Mouse (Mus musculus) adrenal gland (tissue): Measurements from ENCODE around the gene Prr36.

Experiments used
- intact Hi-C: fragments of 180-260 bp; cut with DNase I; formaldehyde crosslinking; loops from one replicate; pipeline ENCODE4 v1.15.1; 2025

Gene Prr36

DNA sequence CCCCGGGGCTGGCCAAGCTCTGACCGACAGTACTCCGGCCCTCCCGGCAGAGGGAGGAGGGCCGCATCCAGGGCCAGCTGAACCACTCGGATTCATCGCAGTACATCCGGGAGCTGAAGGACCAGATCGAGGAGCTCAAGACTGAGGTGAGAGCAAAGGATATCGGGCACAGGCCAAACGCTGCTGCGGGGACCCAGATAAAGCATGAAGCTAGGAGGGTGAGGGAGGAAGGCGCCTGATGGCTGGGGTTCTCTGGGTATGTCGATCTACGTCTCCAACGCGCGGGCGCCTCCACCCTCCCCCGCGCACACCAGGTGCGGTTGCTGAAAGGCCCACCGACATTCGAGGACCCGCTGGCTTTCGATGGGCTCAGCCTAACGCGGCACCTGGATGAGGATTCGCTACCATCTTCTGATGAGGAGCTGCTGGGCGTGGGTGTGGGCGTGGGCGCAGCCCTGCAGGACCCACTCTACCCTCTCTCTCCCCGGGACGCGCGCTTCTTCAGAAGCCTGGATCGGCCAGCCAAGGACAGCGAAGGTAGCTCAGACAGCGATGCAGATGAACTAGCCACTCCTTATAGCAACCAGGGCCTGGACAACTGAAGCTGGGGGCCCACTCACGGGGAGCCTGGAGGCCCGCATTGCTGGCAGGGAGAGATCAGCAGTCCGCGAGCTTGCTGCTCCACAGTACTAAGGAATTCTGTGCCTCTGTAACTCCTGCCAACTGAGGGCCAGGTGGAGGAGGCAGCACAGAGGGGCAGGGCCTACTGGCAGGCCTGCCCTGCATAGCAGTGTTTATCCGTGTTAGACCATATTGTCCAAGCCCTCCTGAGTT lies 10.9 kb downstream of the Prr36 start:
- intact Hi-C loops, result no loop called here

DNA sequence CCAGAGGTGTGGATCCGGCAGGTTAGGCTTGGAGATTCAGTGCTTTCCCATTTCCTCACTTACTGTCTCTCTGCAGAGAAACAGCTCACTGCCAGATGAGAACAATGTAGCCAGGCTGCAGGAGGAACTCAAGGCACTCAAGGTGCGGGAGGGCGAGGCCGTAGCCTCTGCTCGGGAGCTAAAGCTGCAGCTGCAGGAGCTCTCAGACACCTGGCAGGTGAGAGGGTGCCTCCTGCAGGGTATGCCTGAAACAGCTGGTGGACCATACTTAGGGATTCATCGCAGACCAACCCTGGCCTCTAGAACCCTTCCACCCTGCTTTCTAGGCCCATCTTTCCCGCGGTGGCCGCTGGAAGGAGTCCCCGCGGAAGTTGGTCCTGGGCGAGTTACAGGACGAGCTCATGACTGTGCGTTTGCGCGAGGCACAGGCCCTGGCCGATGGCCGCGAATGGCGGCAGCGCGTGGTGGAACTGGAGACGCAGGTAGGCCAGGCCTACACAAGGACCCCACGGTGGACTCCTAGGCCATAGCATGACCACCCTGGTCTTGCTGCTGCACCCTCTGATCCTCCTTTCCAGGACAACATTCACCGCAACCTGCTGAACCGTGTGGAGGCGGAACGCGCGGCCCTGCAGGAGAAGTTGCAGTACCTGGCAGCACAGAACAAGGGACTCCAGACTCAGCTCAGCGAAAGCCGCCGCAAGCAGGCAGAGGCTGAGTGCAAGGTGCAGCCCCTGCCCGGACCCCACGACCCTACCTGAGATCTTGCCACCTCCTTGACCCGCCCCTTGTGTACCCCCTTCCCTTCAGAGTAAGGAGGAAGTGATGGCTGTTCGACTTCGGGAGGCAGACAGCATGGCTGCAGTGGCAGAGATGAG lies 11.8 kb downstream of the Prr36 start:
- intact Hi-C loops, result no loop called here

DNA sequence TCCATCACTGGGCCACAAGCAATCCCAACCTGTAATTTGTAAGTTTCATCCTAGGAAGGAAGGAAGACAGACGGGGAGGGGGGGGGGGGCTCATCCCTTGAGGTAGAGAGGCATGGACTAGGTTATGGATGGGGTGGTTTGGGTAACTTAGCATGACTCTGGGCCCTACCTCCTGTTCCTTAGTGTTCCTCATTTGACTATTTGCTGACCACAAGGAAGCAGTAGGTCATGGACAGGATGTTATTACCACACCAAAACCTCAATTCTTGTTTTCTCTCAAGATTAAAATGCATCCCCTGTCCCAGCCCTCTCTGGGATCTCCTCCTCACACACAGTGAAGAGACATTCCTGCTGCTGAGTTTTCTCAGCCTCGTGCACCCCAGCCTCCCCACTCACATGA lies 15.9 kb downstream of the Prr36 start:
- intact Hi-C loops, result no loop called here

DNA sequence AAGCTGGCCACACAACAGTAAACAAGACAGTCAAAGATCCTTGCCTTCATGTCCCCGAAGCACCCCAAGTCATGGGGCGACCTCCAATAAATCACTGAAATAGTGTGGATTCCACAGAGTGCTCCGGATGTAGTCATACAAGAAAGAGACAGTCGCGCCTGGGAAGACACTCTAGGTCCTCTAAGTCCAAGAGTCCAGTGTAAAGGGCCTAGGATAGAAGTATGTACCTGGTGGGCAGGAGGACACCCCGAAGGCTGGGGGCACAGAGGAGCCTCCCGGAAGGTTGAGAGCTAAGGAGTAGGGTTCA lies 23.7 kb downstream of the Prr36 start:
- intact Hi-C loops, result loop anchor here (2.0 to 5.0 kb wide), 2 partner anchors 53 to 64 kb away; partner anchors contain the start of gene Ctxn1

DNA sequence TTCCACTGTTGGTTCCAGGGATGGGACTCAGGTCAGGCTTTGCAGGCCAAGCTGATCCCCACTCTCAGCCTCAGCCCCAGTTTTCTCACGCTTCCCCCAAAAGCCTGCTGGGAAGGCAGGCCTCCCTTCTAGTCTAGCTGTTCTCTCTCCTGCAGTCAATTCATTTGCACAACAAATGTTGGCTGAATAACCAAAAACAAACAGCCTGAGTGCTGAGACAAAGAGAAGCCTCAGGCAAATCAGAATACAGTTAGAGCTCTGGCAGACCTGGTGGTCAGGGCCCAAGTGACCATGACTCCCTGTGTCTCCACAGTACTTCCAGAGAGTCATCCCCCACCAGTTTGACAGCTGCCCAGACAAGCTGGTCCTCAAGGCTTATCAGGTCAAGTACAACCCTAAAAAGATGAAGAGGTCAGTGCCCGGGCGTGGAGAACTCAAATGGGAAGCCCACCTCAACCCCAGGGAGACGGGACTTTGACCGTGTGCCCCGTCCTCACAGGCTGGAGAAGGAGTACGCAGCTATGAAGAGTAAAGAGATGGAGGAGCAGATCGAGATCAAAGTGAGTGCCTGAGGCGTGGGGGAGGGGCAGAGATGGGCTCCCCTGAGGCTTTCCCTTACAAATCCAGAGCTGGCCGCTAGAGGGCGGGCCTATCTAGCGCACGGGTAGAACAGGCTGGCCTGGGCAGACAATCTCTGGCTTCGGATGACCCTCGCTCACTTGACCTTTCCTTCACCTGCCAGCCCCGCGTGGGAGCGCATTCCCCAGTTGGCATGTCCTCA lies 24.3 kb downstream of the Prr36 start:
- intact Hi-C loops, result loop anchor here (2.0 to 5.0 kb wide), 2 partner anchors 52 to 64 kb away; partner anchors contain the start of gene Ctxn1

DNA sequence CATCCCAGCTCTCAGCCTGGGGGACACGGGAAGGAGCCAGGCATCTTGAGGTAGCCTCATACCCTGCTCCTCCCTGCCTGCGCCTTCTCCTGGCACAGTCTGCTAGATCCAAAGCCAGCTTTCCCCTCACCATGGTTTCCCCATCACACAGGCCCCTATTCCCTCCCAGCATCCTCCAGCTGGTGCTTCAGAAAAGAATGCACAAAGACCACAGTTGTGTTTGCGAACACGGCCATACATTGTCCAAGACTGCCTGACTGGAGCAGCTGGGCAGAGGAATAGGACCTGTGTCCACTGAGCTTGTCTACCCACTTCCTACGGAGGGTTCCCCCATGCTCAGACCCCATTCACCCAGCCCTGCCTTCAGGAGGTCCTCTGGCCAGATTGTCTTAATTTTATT lies 25.0 kb downstream of the Prr36 start:
- intact Hi-C loops, result loop anchor here (2.0 to 5.0 kb wide), 2 partner anchors 52 to 65 kb away; partner anchors contain the start of gene Ctxn1

DNA sequence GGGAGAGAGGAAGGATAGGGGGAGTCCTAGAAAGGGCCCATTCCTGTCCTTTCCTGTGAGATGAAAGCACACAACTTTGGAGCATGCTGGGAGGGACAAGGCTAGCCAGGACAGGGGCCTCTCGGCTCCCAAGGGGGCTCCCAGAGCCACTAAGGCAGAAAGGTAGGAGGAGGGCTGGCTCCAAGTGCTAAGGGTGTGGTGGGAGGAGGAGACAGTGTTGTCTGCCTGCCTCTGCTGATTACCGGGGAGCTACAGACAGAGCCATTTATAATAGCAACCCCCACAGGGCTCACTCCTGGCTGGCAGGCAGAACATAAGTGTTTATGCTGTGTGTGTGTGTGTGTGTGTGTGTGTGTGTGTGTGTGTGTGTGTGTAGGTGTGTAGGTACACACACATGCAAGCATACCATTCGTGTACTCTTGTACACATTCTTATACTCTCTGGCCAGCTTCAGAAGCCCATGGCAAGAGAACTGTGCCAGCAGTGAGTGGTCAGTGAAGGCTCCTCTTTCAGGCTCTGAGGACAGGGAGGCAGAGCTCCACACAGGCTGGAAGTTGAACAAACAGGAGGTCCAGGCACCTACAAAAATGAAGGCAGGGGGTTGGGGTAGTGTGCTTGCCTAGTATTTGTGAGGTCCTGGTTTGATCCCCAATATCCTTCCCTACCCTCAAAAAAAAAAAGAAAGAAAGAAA lies 28.1 kb downstream of the Prr36 start:
- intact Hi-C loops, result no loop called here

DNA sequence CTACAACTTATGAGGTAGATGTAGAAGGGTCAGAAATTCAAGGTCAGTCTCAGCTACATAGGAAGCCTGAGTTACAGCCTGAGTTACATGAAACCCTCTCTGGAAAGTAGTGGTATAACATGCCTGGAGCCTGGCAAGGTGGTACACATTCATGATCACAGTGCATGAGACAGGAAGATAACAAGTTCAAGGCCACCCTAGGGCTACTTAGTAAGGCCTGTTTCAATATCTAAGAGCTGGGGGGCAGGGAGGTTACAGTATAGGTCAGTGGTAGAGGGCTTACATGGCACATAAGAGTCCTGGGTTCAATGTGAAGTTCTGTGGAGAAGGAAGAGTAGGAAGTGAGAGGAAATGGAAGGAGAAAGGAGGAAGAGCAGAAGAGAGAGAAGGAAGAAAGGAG lies 28.7 kb downstream of the Prr36 start:
- intact Hi-C loops, result no loop called here

DNA sequence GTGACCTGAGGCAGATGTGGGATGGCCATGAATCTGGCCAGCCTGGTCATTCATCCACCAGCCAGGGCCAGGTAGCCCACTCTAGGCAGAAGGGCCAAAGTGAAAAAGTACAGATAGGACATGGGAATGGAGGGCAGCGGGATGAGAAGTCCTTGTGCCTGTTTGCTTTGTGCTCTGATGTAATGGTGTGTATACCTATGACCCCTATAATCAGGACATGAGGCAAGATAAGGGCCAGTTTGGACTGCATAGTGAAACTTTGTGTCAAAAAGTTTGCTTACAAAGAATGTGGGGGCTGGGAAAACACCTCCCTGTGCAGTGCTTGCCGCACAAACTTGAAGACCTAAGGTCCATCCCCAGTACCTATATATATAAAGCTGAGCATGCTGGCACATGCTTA lies 31.1 kb downstream of the Prr36 start:
- intact Hi-C loops, result no loop called here

DNA sequence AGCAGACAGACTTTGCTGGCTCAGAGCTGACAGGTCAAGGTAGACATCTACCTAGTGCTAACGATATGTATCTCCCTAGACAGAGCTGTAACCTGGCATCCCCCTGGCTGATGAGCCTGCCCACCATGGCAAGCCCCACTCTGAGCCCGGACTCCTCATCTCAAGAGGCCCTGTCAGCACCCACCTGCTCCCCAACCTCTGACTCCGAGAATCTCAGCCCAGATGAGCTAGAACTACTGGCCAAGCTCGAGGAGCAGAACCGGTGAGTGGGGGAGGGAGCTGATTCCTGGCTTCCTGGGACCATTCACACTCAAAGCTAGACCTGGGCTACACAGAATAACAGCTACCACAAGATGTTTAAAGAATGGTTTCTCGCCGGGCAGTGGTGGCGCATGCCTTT lies 33.9 kb downstream of the Prr36 start:
- intact Hi-C loops, result no loop called here

DNA sequence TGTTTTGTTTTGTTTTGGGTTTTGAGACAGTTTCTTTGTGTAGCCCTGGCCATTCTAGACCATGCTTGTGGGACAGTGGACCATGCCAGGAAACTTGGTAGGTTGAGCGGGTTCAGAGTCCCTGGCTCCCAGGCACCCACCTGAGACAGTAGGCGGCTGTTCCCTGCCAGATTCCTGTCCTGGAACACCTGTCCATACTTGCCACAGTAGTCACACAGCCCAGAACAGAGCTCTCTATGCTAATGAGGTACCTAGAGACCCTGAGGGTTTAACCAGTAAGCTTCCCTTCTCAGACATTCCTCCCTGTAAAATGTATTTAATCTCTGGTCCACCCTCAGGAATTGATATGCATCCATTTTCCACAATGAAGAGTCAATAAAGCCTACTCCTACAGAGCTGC lies 43.2 kb downstream of the Prr36 start:
- intact Hi-C loops, result no loop called here

DNA sequence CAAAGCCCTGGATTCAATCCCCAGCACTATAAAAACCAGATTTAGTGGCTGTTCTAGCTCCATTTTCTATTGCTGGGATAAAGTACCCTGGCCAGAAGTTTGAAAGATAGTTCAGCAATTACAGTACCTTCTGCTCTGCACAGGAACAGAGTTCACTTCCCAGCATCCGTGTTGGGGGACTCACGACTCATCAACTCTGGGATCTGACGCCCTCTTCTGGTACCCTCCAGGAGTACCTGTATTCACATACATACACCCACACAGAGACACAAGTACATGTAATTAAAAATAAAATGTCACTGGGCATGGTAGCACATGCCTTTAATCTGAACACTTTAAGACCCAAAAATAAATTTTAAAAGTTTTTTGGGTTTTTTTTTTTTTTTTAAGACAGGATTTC lies 44.8 kb downstream of the Prr36 start:
- intact Hi-C loops, result no loop called here

DNA sequence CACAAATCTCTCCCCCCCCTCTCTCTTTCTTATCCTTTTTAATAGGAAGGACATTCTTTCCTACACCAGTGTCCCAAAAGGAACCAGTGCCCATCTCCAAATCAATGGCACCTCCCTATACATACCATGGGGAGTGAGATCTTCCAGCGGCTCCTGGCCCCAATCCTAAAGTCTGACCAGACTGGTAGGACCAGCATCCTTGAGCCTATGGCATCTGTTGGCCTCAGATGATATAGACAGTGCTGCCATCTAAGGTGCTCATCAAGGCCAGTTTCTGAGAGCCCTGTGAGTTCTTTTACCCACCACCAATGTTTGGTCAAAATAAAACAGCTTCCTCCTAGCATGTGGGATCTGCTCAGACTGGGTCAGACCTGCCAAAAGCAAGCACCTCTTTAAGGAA lies 49.3 kb downstream of the Prr36 start:
- intact Hi-C loops, result no loop called here

DNA sequence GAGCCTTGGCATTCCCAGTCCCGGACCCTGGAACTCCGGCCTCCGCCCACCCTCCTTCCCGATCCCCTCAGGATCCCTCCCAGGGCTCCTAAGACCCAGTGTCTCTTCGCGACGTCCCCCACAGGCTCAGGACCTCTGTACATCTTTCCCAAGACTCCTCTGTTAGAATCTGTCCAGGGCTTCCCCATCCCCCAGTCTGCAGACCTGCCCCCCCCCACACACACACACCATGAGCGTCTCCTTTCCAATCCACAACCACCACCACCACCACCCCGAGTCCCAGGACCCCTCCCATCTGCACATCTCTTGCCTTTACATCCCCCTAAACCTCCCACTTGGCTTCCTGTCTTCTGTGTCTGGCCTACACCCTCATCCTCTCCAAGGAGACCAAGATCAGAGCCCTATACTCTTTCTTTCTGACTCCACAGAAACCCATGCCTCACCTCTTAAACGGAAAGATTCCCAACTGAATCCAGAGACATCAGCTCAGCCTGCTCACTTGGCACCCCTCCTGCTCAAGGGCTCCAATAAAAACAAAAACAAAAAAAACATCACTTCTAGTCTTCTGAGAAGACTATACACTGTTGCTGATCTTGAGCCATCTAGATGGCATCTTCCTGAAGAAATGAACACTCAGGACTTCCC lies 50.3 kb downstream of the Prr36 start:
- intact Hi-C loops, result no loop called here

DNA sequence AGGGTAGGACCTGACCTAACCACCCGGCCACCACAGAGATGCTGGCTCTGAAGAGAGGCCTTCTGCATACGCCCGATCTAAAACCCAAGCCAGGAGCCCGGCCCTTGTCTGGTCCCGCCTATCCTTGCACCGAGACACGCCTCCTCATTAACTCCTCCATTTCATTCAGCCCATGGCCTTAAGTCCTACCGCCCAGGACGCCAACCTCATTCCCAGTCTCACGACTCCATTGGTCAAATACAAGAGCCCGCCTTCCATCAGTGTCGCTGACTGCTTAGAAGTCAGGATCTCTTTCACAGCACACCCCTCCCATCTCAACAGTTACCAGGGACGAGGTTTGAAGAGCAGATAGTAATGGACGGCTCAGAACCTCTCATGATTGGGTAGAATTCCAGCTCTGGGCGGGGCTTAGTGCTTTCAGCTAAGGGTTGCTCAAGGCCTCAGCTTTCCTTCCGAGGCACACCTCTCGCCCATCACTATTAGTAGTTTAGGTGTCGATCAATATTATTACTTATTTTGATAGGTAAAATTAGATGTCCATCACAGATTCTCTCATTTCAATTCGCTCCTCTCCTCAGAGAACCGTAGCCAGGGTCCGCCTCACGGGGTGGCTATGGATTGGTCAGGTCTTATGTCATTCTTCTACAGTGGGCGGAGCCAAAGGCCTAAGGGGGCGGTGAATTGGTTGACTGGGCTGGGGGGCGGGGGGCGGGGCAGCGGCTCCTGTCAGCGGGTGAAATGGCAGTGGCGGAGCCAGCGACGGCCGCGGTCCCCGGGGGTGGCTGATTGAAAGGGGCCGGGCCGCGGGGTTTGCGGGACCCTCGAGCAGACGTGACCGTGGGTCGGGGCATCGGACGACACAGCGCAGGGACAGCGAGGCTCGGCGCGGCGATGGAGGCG lies 51.2 kb downstream of the Prr36 start, which contains the start of gene Evi5l:
TSS of gene Evi5l (plus strand) at position 716 of the 900 bp plus-strand sequence.
- intact Hi-C loops, result no loop called here

DNA sequence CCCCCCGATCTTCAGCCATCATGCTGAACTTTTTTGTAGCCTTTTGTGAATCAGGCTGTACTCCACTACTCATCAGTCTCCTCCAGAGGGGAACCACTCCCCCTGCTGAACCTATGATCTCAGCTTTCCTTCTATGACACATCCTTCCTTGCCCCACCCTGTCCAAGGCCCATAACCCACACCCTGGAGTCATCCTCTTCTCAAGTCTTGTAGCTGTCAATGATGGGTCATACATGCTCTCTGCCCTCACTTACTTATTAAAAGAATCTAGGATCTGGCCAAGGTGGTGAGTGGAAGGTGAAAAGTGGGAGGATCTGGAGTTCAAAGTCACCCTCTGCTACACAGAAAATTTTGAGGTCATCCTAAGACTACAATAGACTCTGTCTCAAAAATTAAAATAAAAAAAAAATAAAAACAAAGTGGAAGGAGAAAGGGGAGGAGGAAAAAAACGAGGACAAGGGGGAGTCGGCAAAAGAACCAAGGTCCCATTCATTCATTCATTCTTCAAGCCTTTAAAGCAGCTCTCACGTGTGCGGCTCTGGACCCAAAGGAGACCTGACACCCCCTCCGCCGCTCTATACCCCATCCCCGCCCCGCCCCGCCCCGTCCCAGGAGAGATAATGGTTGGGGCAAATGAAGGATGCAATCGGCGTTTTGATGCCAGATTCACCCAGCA lies 51.9 kb downstream of the Prr36 start:
- intact Hi-C loops, result no loop called here

DNA sequence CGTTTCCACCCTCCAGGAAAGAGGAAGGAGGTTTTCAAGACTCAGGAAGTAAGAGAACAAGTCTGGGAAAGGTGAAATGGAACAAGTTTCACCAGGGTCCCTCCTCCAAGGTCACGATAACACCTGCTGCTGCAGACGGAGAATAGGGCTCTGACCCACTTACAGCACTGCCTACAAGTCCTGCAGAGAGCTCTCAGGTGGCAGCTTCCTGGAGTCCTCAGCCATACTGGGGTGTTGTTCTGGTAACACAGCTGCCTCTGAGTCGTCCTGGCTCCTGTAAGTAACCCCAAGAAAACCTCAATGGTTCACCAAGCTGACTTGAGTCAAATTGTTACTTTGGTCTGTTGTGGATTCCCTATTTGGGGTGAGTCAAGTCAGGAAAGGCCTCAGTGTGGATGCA lies 54.5 kb downstream of the Prr36 start:
- intact Hi-C loops, result no loop called here
